Mouse (Mus musculus) heart, adult 2 months (tissue): ENCODE measurements at regions not wholly inside any gene's neighbourhood (a gene's known extent, or its start where the extent isn't known, plus 50 kb on each side); places are given as distances from the start of the nearest gene placed in this dataset.

ENCODE experiments used
- CTCF ChIP-seq: fragments of 200-600 bp; IDR thresholded peaks from 2 replicates; pipeline ENCODE4 v1.8.1; 2022; ENCODE audit warnings: antibody characterized with exemption, mild to moderate bottlenecking, moderate library complexity
- EP300 ChIP-seq: fragments of 200-500 bp; IDR thresholded peaks from 2 replicates; pipeline ENCODE4 v1.6.1; 2011; ENCODE audit warnings: low read depth, low read length, control low read depth; ENCODE audit not compliant: insufficient read depth
- POLR2A ChIP-seq: fragments of 200-500 bp; IDR thresholded peaks from 2 replicates; pipeline ENCODE4 v1.6.1; 2011; ENCODE audit warnings: mild to moderate bottlenecking, low read depth, low read length, control low read depth; ENCODE audit not compliant: insufficient read depth

- no peak for TF ChIP-seq CTCF
- no peak for TF ChIP-seq POLR2A
- TF ChIP-seq EP300 = no peak
Measured at GRCm38 (mm10) chr8:34610186-34610585, 498.6 kb upstream of the Gm10131 start.
